Mouse (Mus musculus): ENCODE data around the gene Ssbp4.

Ssbp4 gene

GRCm38 (mm10) chr8:70631436-70631835, 22.8 kb upstream of the Ssbp4 start:
- DNase-seq (ENCODE audit: low spot score in 2 of 2) = no peak

GRCm38 (mm10) chr8:70630532-70631381, 22.1 kb upstream of the Ssbp4 start:
- no peak for DNase-seq (ENCODE audit: low spot score in 2 of 2)

- DNase-seq (ENCODE audit: low spot score in 2 of 2) = peak; percentile 87 to 89
Measured at GRCm38 (mm10) chr8:70629574-70630531, 21.2 kb upstream of the Ssbp4 start.

GRCm38 (mm10) chr8:70628986-70629490, 20.4 kb upstream of the Ssbp4 start:
- no peak for DNase-seq (ENCODE audit: low spot score in 2 of 2)

GRCm38 (mm10) chr8:70627041-70627440, 18.4 kb upstream of the Ssbp4 start:
- DNase-seq (ENCODE audit: low spot score in 2 of 2) = no peak

GRCm38 (mm10) chr8:70625104-70625503, 16.4 kb upstream of the Ssbp4 start:
- no peak for DNase-seq (ENCODE audit: low spot score in 2 of 2)

GRCm38 (mm10) chr8:70622220-70622619, 13.5 kb upstream of the Ssbp4 start:
- DNase-seq (ENCODE audit: low spot score in 2 of 2) = no peak

- no peak for DNase-seq (ENCODE audit: low spot score in 2 of 2)
Measured at GRCm38 (mm10) chr8:70618888-70619334, 10.2 kb upstream of the Ssbp4 start.

- DNase-seq (ENCODE audit: low spot score in 2 of 2) = no peak
Measured at GRCm38 (mm10) chr8:70617985-70618384, 9.3 kb upstream of the Ssbp4 start.

GRCm38 (mm10) chr8:70616645-70617044, 8.0 kb upstream of the Ssbp4 start:
- no peak for DNase-seq (ENCODE audit: low spot score in 2 of 2)

- no peak for DNase-seq (ENCODE audit: low spot score in 2 of 2)
Measured at GRCm38 (mm10) chr8:70615894-70616293, 7.2 kb upstream of the Ssbp4 start, which contains the start of gene Lrrc25. Lrrc25 (plus strand) TSS chr8:70616155.

GRCm38 (mm10) chr8:70615281-70615680, 6.6 kb upstream of the Ssbp4 start:
- DNase-seq (ENCODE audit: low spot score in 2 of 2) = no peak

GRCm38 (mm10) chr8:70614469-70614868, 5.8 kb upstream of the Ssbp4 start:
- no peak for DNase-seq (ENCODE audit: low spot score in 2 of 2)

GRCm38 (mm10) chr8:70613763-70614162, 5.1 kb upstream of the Ssbp4 start:
- no peak for DNase-seq (ENCODE audit: low spot score in 2 of 2)

GRCm38 (mm10) chr8:70611849-70612248, 3.2 kb upstream of the Ssbp4 start:
- DNase-seq (ENCODE audit: low spot score in 2 of 2) = peak in 1 of 2 experiments; percentile 73

- DNase-seq (ENCODE audit: low spot score in 2 of 2) = no peak
Measured at GRCm38 (mm10) chr8:70610796-70611771, 2.4 kb upstream of the Ssbp4 start.

- DNase-seq (ENCODE audit: low spot score in 2 of 2) = peak; percentile 91 to 94
Measured at GRCm38 (mm10) chr8:70609849-70610795, 1.4 kb upstream of the Ssbp4 start.

GRCm38 (mm10) chr8:70609368-70609848, 736 bp upstream of the Ssbp4 start:
- peak in 1 of 2 experiments; percentile 64 for DNase-seq (ENCODE audit: low spot score in 2 of 2)

Data from right cerebral cortex, postnatal 36 days (tissue).